Mouse (Mus musculus) megakaryocyte, adult 5-6 weeks (primary cell): ENCODE measurements at regions not wholly inside any gene's neighbourhood (a gene's known extent, or its start where the extent isn't known, plus 50 kb on each side); places are given as distances from the start of the nearest gene placed in this dataset.

Source experiments
- ATAC-seq: 2 replicates; pipeline ENCODE4 v1.8.0; 2016; ENCODE audit warnings: mild to moderate bottlenecking, inconsistent platforms; ENCODE audit not compliant: poor library complexity, severe bottlenecking

GRCm38 (mm10) chr2:11853210-11853973 lies 75.7 kb downstream of the Ankrd16 start:
- ATAC-seq, result peak; percentile 99

GRCm38 (mm10) chr2:11869983-11870382 lies 92.3 kb downstream of the Ankrd16 start:
- ATAC-seq, result 0 out of 2 replicates have a peak, but pooled peaks have one; percentile 56

GRCm38 (mm10) chr2:11880005-11880404 lies 102.3 kb downstream of the Ankrd16 start:
- ATAC-seq, result no peak

GRCm38 (mm10) chr2:11894792-11895568 lies 117.3 kb downstream of the Ankrd16 start:
- peak; percentile 99 for ATAC-seq

- ATAC-seq, result no peak
Observed at GRCm38 (mm10) chr2:11899698-11900660, 122.3 kb downstream of the Ankrd16 start.

GRCm38 (mm10) chr2:11914782-11915181 lies 137.1 kb downstream of the Ankrd16 start:
- ATAC-seq, result no peak

GRCm38 (mm10) chr2:11917373-11917772 lies 139.7 kb downstream of the Ankrd16 start:
- ATAC-seq, result peak; percentile 70

GRCm38 (mm10) chr2:11918070-11918469 lies 140.4 kb downstream of the Ankrd16 start:
- peak; percentile 87 for ATAC-seq

- ATAC-seq, result no peak
Observed at GRCm38 (mm10) chr2:11960777-11961176, 183.1 kb downstream of the Ankrd16 start.

GRCm38 (mm10) chr2:11965374-11965773 lies 187.7 kb downstream of the Ankrd16 start:
- no peak for ATAC-seq

GRCm38 (mm10) chr2:11967001-11967400 lies 189.3 kb downstream of the Ankrd16 start:
- ATAC-seq, result no peak

GRCm38 (mm10) chr2:11971972-11972371 lies 194.3 kb downstream of the Ankrd16 start:
- peak; percentile 78 for ATAC-seq

- ATAC-seq, result peak; percentile 76
Observed at GRCm38 (mm10) chr2:12001938-12002899, 224.5 kb downstream of the Ankrd16 start.

- ATAC-seq, result no peak
Observed at GRCm38 (mm10) chr2:12004330-12004729, 226.7 kb downstream of the Ankrd16 start.

GRCm38 (mm10) chr2:12007201-12007600 lies 229.5 kb downstream of the Ankrd16 start:
- ATAC-seq, result no peak

- ATAC-seq, result no peak
Observed at GRCm38 (mm10) chr2:12011441-12011840, 233.8 kb downstream of the Ankrd16 start.

GRCm38 (mm10) chr2:12019607-12020006 lies 241.9 kb downstream of the Ankrd16 start:
- no peak for ATAC-seq

GRCm38 (mm10) chr2:12023402-12024111 lies 245.9 kb downstream of the Ankrd16 start:
- ATAC-seq, result 0 out of 2 replicates have a peak, but pooled peaks have one; percentile 21

GRCm38 (mm10) chr2:12026220-12026619 lies 248.5 kb downstream of the Ankrd16 start:
- no peak for ATAC-seq
